Mouse (Mus musculus): Measurements from ENCODE around the gene Hp1bp3. TPM values are rescaled to one million over a fixed set of nuclear protein-coding genes. Genes with fewer than 3 reads are reported as not detected.

The Hp1bp3 gene
- total and polyA plus RNA-seq, 3 experiments = 61.9 to 78.2 (median 66.9) TPM

- Histone ChIP-seq H3K4me1 (ENCODE audit: control insufficient read depth in 1 of 2, insufficient read depth in 2 of 2) (peaks cover 11 to 78% of the 10 kb centered on the region in 2 experiments), H3K27me3 (replicated peaks) (no peaks in the 10 kb centered on the region), H3K79me2 (replicated peaks; ENCODE audit: control insufficient read depth, extremely low read depth, insufficient read depth, poor library complexity, severe bottlenecking) (no peaks in the 10 kb centered on the region), H3K9me3 (replicated peaks; ENCODE audit: low read length) (no peaks in the 10 kb centered on the region), H3K9ac (ENCODE audit: insufficient read depth, low read depth) (no peak overlapping the region), H3K36me3 (replicated peaks in 1 of 2; ENCODE audit: control insufficient read depth in 1 of 2, insufficient read depth in 1 of 2, low read length in 1 of 2) (peaks cover 56 to 73% of the 10 kb centered on the region in 2 experiments), H3K27ac (ENCODE audit: insufficient read depth, low read depth) (no peak overlapping the region), H3K4me3 (replicated peaks in 1 of 3; ENCODE audit: low read depth in 2 of 3, low read length in 2 of 3, poor library complexity in 1 of 3) (no peak overlapping the region), H3K4me2 (ENCODE audit: insufficient read depth, low read depth, poor library complexity, severe bottlenecking) (no peak overlapping the region)
- TF ChIP-seq MAZ (IDR thresholded peaks at IDR 0.05; ENCODE audit: low read depth, low read length) = no peak
- TF ChIP-seq RCOR1 (conservative IDR thresholded peaks at IDR 0.05; ENCODE audit: low read depth, low read length) = no peak
- TF ChIP-seq UBTF (IDR thresholded peaks at IDR 0.05; ENCODE audit: low read depth, low read length) = no peak
- TF ChIP-seq RAD21 (IDR thresholded peaks at IDR 0.05; ENCODE audit: low read depth, low read length) = no peak
- TF ChIP-seq MEF2A (IDR thresholded peaks at IDR 0.05; ENCODE audit: borderline replicate concordance, low read depth, low read length) = no peak
- no peak for TF ChIP-seq TCF12 (IDR thresholded peaks at IDR 0.05; ENCODE audit: low read depth, low read length)
- no peak for TF ChIP-seq ZC3H11A (IDR thresholded peaks at IDR 0.05; ENCODE audit: low read depth, low read length)
- TF ChIP-seq MYC (IDR thresholded peaks at IDR 0.05; ENCODE audit: low read depth, low read length) = no peak
- no peak for TF ChIP-seq MXI1 (IDR thresholded peaks at IDR 0.05; ENCODE audit: low read depth, low read length)
- TF ChIP-seq EP300 (IDR thresholded peaks at IDR 0.05; ENCODE audit: low read length) = no peak
- no peak for TF ChIP-seq IRF4 (IDR thresholded peaks at IDR 0.05; ENCODE audit: low read depth, low read length)
- DNase-seq (ENCODE audit: extremely low read depth) = no peak
- in situ Hi-C loops (cut with MboI; ENCODE audit: low pct_ligation_motif_present, low pct_unique_long_range_greater_than_20kb, low sequenced_read_pairs) = no loop called here
- dilution Hi-C loops (cut with MboI; ENCODE audit: extremely low pct_ligation_motif_present, extremely low pct_unique_long_range_greater_than_20kb, low sequenced_read_pairs) = no loop called here
These were observed 47.9 kb upstream of the Hp1bp3 start for GRCm38 (mm10) chr4:138168162-138168561.

- H3K9ac ChIP-seq (ENCODE audit: insufficient read depth, low read depth) = no peak overlapping the region
- H3K79me2 ChIP-seq (replicated peaks; ENCODE audit: control insufficient read depth, extremely low read depth, insufficient read depth, poor library complexity, severe bottlenecking) = no peaks in the 10 kb centered on the region
- no peak for TF ChIP-seq EP300 (IDR thresholded peaks at IDR 0.05; ENCODE audit: low read length)
- no peak for TF ChIP-seq NRF1 (IDR thresholded peaks at IDR 0.05; ENCODE audit: low read depth, low read length)
- TF ChIP-seq MYC (IDR thresholded peaks at IDR 0.05; ENCODE audit: low read depth, low read length) = no peak
- no peak for TF ChIP-seq MXI1 (IDR thresholded peaks at IDR 0.05; ENCODE audit: low read depth, low read length)
- no peak for TF ChIP-seq IRF4 (IDR thresholded peaks at IDR 0.05; ENCODE audit: low read depth, low read length)
- no peak for TF ChIP-seq JUN (IDR thresholded peaks at IDR 0.05; ENCODE audit: insufficient read depth, low read depth, low read length)
- TF ChIP-seq TCF12 (IDR thresholded peaks at IDR 0.05; ENCODE audit: low read depth, low read length) = no peak
- no peak for TF ChIP-seq MEF2A (IDR thresholded peaks at IDR 0.05; ENCODE audit: borderline replicate concordance, low read depth, low read length)
- no peaks in the 10 kb centered on the region for H3K27me3 ChIP-seq (replicated peaks)
- H3K27ac ChIP-seq (ENCODE audit: insufficient read depth, low read depth) = no peak overlapping the region
- no peaks in the 10 kb centered on the region for H3K9me3 ChIP-seq (replicated peaks; ENCODE audit: low read length)
- in situ Hi-C loops (cut with MboI; ENCODE audit: low pct_ligation_motif_present, low pct_unique_long_range_greater_than_20kb, low sequenced_read_pairs) (no loop called here), dilution Hi-C loops (cut with MboI; ENCODE audit: extremely low pct_ligation_motif_present, extremely low pct_unique_long_range_greater_than_20kb, low sequenced_read_pairs) (no loop called here)
- DNase-seq (ENCODE audit: extremely low read depth) = no peak
- no peak overlapping the region for H3K4me3 ChIP-seq (replicated peaks in 1 of 3; ENCODE audit: low read depth in 2 of 3, low read length in 2 of 3, poor library complexity in 1 of 3)
- no peak overlapping the region for H3K4me2 ChIP-seq (ENCODE audit: insufficient read depth, low read depth, poor library complexity, severe bottlenecking)
- H3K36me3 ChIP-seq (replicated peaks in 1 of 2; ENCODE audit: control insufficient read depth in 1 of 2, insufficient read depth in 1 of 2, low read length in 1 of 2) = peaks cover 61 to 72% of the 10 kb centered on the region in 2 experiments
- H3K4me1 ChIP-seq (ENCODE audit: control insufficient read depth in 1 of 2, insufficient read depth in 2 of 2) = peaks cover 5 to 78% of the 10 kb centered on the region in 2 experiments; a peak in 3 of 4 replicates
These were observed 46.7 kb upstream of the Hp1bp3 start for GRCm38 (mm10) chr4:138169420-138169819.
